Mouse (Mus musculus) cerebellum, postnatal 4 days (tissue): Measurements from ENCODE around the gene Drc3.

Experiments used
- DNase-seq, 2 experiments: peaks; one replicate each; pipeline ENCODE4 v3.0.0; 2022; ENCODE audit warnings: low spot score in 2 of 2, mixed read lengths in 1 of 2

Gene Drc3

GRCm38 (mm10) chr11:60352559-60353411 lies at the start of gene Drc3, which contains the start of gene Tom1l2:
Gene Drc3 (plus strand): TSS chr11:60353329.
Gene Tom1l2 (minus strand): TSS chr11:60352905.
- peak; percentile 95 to 98 for DNase-seq

DNA sequence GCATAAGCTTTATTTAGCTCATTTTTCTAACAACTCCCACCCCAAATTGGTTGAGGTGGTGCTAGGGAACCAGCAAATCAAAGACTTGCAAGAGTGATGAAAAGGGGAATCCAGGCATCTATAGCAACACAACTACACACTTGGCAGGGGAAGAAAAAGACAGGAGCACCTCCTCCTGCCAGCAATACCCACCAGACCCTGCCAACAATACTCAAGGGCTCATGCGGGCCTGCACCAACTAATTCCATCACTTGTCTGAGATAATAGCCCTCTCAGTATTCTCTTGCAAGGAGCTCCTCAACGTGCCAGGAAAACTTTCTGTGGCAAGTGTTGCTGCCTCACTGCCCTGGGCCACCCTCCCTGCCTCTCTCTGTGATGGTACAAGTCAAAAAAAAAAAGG lies 49.6 kb upstream of the Drc3 start:
- no peak for DNase-seq

GRCm38 (mm10) chr11:60305611-60306010 lies 47.5 kb upstream of the Drc3 start:
- no peak for DNase-seq

GRCm38 (mm10) chr11:60306834-60307233 lies 46.3 kb upstream of the Drc3 start:
- DNase-seq, result peak in 1 of 2 experiments; percentile 60

GRCm38 (mm10) chr11:60307375-60307825 lies 45.7 kb upstream of the Drc3 start:
- no peak for DNase-seq

DNA sequence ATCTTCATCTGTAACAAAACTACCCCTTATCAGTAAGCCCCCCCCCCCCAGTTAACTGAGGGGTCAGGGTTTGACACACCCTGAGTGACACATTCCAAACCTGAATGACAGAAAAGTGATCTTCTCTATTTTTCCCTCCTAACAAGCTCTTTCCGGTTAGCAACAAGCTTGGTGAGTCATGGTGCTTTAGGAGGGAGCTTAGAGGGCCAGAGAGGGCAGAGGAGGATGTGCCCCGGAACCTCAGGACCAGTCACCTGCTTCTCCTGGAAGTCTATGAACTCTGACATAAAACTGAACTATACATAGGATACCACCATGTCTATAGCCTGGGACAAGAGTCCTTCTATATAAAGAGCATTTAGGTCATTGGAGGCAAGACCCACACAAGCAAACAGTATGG lies 45.1 kb upstream of the Drc3 start:
- no peak for DNase-seq

- DNase-seq, result no peak
Measured at GRCm38 (mm10) chr11:60308506-60309116, 44.5 kb upstream of the Drc3 start.

DNA sequence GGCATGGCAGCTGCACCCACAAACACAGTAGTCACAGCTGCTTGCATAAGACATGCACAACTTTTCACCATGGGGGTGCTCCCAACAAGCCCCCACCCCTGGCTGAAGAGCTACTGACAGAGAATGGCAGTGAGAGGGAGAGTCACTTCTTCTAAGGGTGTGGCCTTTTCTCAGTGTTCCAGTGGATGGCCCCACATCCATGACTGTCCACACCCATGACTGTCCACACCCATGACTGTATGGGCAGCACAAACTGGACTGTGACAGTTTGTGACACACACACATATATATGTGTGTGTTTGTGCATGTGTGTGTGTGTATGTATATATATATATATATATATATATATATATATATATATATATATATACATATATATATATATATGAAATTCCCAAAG lies 43.3 kb upstream of the Drc3 start:
- DNase-seq, result no peak

GRCm38 (mm10) chr11:60311025-60311854 lies 41.9 kb upstream of the Drc3 start:
- peak; percentile 86 to 99 for DNase-seq

DNA sequence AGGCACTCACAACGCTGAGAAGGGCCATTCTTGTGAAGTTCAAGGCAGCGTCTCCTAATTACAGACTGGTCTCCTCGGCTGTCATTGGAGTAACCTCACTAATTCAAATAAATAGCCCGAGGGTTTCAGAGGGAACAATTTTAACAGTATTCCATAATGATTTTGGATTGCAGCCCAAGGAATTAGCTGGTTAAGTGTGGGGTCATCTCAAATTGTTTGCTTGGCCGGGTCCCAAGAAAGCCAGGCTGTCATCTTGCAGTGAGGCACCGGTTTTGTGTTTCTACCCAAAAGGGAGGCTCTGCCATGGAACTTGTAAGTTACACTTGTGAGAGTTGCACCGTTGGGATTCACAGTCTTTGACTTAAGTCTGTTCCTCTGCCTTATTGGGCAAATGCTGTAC lies 36.9 kb upstream of the Drc3 start:
- no peak for DNase-seq

GRCm38 (mm10) chr11:60316883-60317282 lies 36.2 kb upstream of the Drc3 start:
- no peak for DNase-seq

DNA sequence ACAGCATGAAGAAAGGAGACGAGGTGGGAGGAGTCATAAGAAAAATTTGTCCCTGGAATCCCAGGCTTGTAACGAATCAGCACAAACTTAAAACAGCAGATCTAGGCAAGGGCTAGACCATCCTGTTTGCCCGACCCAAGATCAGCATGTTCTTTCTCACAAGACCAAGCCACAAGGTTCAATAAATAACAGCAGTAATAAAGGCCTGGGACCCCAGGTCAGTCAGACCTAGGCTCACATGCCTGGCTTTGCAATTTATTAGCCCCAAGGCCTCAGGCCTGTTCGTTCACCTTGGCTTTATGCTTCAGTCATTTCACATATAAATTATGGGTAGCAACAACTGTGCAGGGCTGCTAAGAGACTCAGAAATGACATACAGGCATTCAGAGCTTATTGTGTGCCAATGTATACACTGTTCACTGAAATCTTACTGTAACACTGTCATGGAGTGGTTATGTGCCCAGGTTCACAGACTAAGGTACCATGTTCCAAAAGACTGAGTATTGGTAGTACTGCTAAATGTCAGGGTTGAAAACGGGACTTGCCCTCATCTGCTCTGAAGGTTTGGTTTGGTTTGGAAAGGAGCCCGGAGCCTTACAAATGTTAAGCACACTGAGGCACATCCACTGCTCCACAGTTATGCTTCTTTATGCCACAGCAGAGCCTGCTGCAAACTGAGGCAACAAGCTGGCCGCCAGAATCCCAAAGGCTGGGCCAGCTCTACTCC lies 35.6 kb upstream of the Drc3 start:
- no peak for DNase-seq

DNA sequence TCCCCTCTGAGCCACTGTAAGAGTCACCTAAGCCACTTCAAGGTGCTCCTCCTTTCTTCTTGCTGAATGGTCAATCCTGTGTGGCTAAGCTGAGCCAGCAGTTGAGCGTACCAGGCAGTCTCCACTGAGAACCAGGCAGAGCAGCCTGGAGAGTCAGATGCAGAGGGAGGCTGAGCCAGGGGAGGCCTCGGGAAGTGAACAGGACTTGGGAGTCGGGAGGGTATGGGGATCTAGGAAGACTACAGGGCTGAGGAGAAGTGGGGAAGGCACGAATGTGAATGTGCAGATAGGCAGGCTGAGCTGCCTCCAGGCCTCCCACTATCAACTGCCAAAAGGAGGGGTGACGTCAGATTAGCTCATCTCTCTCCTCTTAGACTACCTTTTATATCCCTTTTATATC lies 34.4 kb upstream of the Drc3 start:
- DNase-seq, result no peak

- DNase-seq, result no peak
Measured at GRCm38 (mm10) chr11:60319257-60320066, 33.7 kb upstream of the Drc3 start.

DNA sequence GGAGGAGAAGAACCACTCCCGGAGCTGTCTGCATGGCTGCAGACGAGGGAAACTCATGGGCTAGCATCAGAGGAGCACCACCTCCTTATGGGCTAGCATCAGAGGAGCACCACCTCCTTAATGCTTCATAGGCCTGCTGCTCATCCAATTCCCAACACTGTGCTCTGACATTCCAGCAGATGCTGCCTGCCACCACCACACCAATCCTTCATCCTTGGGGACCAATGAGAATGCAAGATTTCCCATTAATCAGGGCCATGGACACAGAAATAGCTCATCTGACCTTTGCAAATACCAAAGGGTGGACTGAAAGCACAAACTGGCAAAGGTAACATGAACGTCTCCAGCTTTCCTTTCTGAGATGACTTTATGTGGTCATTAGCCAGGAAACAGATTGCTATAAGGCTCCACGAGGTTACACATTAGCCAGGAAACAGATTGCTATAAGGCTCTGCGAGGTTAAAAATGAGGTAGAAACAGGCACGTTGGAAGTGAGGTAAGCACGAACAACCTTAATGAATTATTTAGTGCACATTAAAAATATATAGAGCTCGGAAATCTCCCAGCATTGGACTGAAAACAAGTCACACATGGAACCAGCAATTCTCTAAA lies 32.6 kb upstream of the Drc3 start:
- no peak for DNase-seq

GRCm38 (mm10) chr11:60321438-60321837 lies 31.7 kb upstream of the Drc3 start:
- DNase-seq, result no peak

DNA sequence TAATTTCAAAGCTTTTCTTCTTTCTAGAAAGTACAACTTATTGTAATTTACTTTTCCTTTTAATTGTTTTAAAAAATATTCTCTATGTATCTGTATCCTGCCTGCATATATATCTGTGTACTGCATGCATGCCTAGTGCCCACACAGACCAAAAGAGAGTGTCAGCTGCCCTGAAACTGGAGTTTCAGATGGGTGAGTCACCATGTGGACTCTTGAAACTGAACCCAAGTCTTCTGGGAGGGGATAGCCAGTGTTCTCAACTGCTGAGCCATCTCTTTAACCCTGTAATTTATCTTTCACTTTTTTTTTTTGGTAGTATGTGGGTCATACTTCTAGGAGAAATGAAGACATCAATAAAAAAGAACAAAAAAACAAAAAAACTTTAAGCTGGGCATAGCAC lies 29.4 kb upstream of the Drc3 start:
- no peak for DNase-seq

DNA sequence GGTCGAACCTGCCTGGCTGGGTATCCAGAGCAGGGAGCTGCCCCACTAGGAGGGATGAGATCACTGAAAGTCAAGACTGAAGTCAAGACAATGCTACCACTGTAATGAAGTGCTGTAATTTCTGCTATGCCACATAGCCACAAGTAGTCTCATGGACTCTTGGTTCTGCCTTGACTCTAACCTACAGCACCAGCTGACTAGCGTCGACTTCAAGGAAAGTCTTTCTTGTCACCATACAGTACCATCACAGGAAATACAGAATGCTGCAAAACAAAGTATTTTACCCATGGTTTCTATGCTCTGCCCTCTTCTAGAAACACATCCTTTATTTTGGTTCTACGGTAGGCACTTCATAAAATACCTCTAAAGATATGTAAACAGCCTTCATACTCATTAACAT lies 22.6 kb upstream of the Drc3 start:
- no peak for DNase-seq

DNA sequence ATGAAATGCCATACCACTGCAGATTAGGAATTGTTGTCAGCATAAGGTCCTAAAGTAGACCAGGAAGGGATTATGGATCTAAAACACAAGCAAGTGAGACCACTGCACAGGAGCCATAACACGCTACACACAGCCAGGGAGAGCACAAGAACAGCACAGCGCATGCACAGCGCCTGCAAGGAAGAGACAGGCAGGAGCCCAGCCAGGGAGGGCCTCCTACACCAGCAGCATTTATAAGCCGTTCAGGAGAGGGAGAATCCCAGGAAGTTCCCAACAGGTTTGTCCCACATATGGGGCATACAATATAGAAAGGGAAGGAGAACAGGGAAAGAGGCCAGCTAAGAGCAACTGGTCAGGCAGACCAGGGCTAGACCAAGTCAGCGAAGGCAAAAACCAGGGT lies 19.7 kb upstream of the Drc3 start:
- DNase-seq, result no peak

DNA sequence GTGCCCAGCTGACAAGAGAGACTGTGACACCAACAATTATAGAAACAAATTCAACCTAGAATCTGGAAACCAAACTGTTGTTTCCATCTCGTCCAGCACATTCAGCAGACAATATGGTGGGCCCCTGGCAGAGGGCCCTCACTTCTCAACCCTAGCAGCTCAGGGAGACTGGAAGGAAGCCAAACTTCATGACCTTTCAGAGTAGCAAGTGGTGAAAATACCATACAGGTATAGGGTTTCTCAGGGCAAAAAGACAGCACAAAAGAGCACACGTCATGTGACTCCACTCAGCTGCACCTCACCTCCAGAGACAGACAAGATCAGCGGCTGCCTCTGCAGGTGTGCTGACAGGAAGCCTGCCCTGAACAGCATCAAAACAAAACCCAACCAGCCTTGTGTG lies 19.0 kb upstream of the Drc3 start:
- DNase-seq, result no peak
